Mouse (Mus musculus): ENCODE results near the gene Rptor. TPM values are rescaled to one million over a fixed set of nuclear protein-coding genes. Genes with fewer than 3 reads are reported as not detected.

Rptor gene
- polyA plus RNA-seq, 1 experiment from 2014 or later = 14.6 TPM

- no peak overlapping the region for H3K9ac ChIP-seq
- TF ChIP-seq CTCF (IDR thresholded peaks at IDR 0.05; ENCODE audit: low read depth) = no peak
- H3K27ac ChIP-seq (ENCODE audit: low read depth) = no peak overlapping the region
- H3K27me3 ChIP-seq (ENCODE audit: insufficient read depth, low read length) = no peaks in the 10 kb centered on the region
- H3K4me1 ChIP-seq (ENCODE audit: insufficient read depth) = no peaks in the 10 kb centered on the region
- H3K9me3 ChIP-seq (ENCODE audit: low read depth, low read length) = no peaks in the 10 kb centered on the region
- peaks cover 11% of the 10 kb centered on the region; the same call in 1 of the 2 replicates for H3K36me3 ChIP-seq (ENCODE audit: insufficient read depth)
- no peak overlapping the region for H3K4me2 ChIP-seq
- 84% methylated on average over 4 of the region's 4 CpGs for WGBS
- DNase-seq = no peak
- no peak overlapping the region for H3K4me3 ChIP-seq (ENCODE audit: low read depth, low read length)
- ATAC-seq (ENCODE audit: insufficient read depth) = no peak
These were observed 165.8 kb downstream of the Rptor start for GRCm38 (mm10) chr11:119768511-119768910.

- no peak overlapping the region for H3K4me2 ChIP-seq
- peaks cover 11% of the 10 kb centered on the region; the same call in 1 of the 2 replicates for H3K36me3 ChIP-seq (ENCODE audit: insufficient read depth)
- H3K27ac ChIP-seq (ENCODE audit: low read depth) = no peak overlapping the region
- ATAC-seq (ENCODE audit: insufficient read depth) = no peak
- H3K27me3 ChIP-seq (ENCODE audit: insufficient read depth, low read length) = no peaks in the 10 kb centered on the region
- peak; percentile 63 for TF ChIP-seq CTCF (IDR thresholded peaks at IDR 0.05; ENCODE audit: low read depth)
- H3K9me3 ChIP-seq (ENCODE audit: low read depth, low read length) = no peaks in the 10 kb centered on the region
- no peak overlapping the region for H3K9ac ChIP-seq
- peak; percentile 8 for DNase-seq
- no peaks in the 10 kb centered on the region for H3K4me1 ChIP-seq (ENCODE audit: insufficient read depth)
- no peak overlapping the region for H3K4me3 ChIP-seq (ENCODE audit: low read depth, low read length)
- 66% methylated on average over 4 of the region's 4 CpGs for WGBS
These were observed 167.0 kb downstream of the Rptor start for GRCm38 (mm10) chr11:119769666-119770065.

- Histone ChIP-seq H3K27me3 (ENCODE audit: insufficient read depth, low read length) (no peaks in the 10 kb centered on the region), H3K9ac (no peak overlapping the region), H3K36me3 (ENCODE audit: insufficient read depth) (peaks cover 7% of the 10 kb centered on the region; the same call in 1 of the 2 replicates), H3K27ac (ENCODE audit: low read depth) (no peak overlapping the region), H3K4me3 (ENCODE audit: low read depth, low read length) (no peak overlapping the region), H3K9me3 (ENCODE audit: low read depth, low read length) (peaks cover 3% of the 10 kb centered on the region; the same call in 1 of the 2 replicates), H3K4me1 (ENCODE audit: insufficient read depth) (no peaks in the 10 kb centered on the region), H3K4me2 (no peak overlapping the region)
- no peak for ATAC-seq (ENCODE audit: insufficient read depth)
- WGBS = 87% methylated on average over 4 of the region's 4 CpGs
- TF ChIP-seq CTCF (IDR thresholded peaks at IDR 0.05; ENCODE audit: low read depth) = no peak
- DNase-seq = no peak
These were observed 168.3 kb downstream of the Rptor start for GRCm38 (mm10) chr11:119770985-119771384.

GRCm38 (mm10) chr11:119772896-119773295 lies 170.2 kb downstream of the Rptor start:
- TF ChIP-seq CTCF (IDR thresholded peaks at IDR 0.05; ENCODE audit: low read depth) = no peak
- no peak overlapping the region for H3K4me3 ChIP-seq (ENCODE audit: low read depth, low read length)
- peaks cover 7% of the 10 kb centered on the region; the same call in 1 of the 2 replicates for H3K36me3 ChIP-seq (ENCODE audit: insufficient read depth)
- H3K9ac ChIP-seq = no peak overlapping the region
- H3K4me2 ChIP-seq = no peak overlapping the region
- DNase-seq (no peak), ATAC-seq (ENCODE audit: insufficient read depth) (no peak)
- WGBS = 75% methylated on average over 3 of the region's 3 CpGs
- H3K27ac ChIP-seq (ENCODE audit: low read depth) = no peak overlapping the region
- no peaks in the 10 kb centered on the region for H3K4me1 ChIP-seq (ENCODE audit: insufficient read depth)
- peaks cover 3% of the 10 kb centered on the region; the same call in 1 of the 2 replicates for H3K9me3 ChIP-seq (ENCODE audit: low read depth, low read length)
- no peaks in the 10 kb centered on the region for H3K27me3 ChIP-seq (ENCODE audit: insufficient read depth, low read length)

- DNase-seq = peak; percentile 44
These were observed 172.5 kb downstream of the Rptor start for GRCm38 (mm10) chr11:119775076-119775760.

GRCm38 (mm10) chr11:119777236-119777635 lies 174.5 kb downstream of the Rptor start:
- H3K4me3 ChIP-seq (ENCODE audit: low read depth, low read length) = no peak overlapping the region
- DNase-seq = no peak
- no peaks in the 10 kb centered on the region for H3K4me1 ChIP-seq (ENCODE audit: insufficient read depth)
- H3K9ac ChIP-seq = no peak overlapping the region
- no peak for ATAC-seq (ENCODE audit: insufficient read depth)
- 0 out of 2 replicates have a peak, but pooled peaks cover 11% of the 10 kb centered on the region for H3K36me3 ChIP-seq (ENCODE audit: insufficient read depth)
- H3K27ac ChIP-seq (ENCODE audit: low read depth) = no peak overlapping the region
- WGBS = 71% methylated on average over 3 of the region's 3 CpGs
- no peak for TF ChIP-seq CTCF (IDR thresholded peaks at IDR 0.05; ENCODE audit: low read depth)
- no peak overlapping the region for H3K4me2 ChIP-seq
- peaks cover 3% of the 10 kb centered on the region; the same call in 1 of the 2 replicates for H3K9me3 ChIP-seq (ENCODE audit: low read depth, low read length)
- H3K27me3 ChIP-seq (ENCODE audit: insufficient read depth, low read length) = no peaks in the 10 kb centered on the region

More at GRCm38 (mm10) chr11:119775076-119775760, 172.5 kb downstream of the Rptor start:
- no peak overlapping the region for H3K9ac ChIP-seq
- H3K27ac ChIP-seq (ENCODE audit: low read depth) = no peak overlapping the region
- peaks cover 3% of the 10 kb centered on the region; the same call in 1 of the 2 replicates for H3K9me3 ChIP-seq (ENCODE audit: low read depth, low read length)
- H3K27me3 ChIP-seq (ENCODE audit: insufficient read depth, low read length) = no peaks in the 10 kb centered on the region
- H3K4me1 ChIP-seq (ENCODE audit: insufficient read depth) = no peaks in the 10 kb centered on the region
- no peak for ATAC-seq (ENCODE audit: insufficient read depth)
- 87% methylated on average over 5 of the region's 5 CpGs for WGBS
- peaks cover 8% of the 10 kb centered on the region; the same call in 1 of the 2 replicates for H3K36me3 ChIP-seq (ENCODE audit: insufficient read depth)
- no peak overlapping the region for H3K4me2 ChIP-seq
- no peak overlapping the region for H3K4me3 ChIP-seq (ENCODE audit: low read depth, low read length)
- no peak for TF ChIP-seq CTCF (IDR thresholded peaks at IDR 0.05; ENCODE audit: low read depth)

GRCm38 (mm10) chr11:119777872-119778271 lies 175.2 kb downstream of the Rptor start:
- H3K4me3 ChIP-seq (ENCODE audit: low read depth, low read length) = no peak overlapping the region
- WGBS = 89% methylated on average over 1 of the region's 1 CpGs
- TF ChIP-seq CTCF (IDR thresholded peaks at IDR 0.05; ENCODE audit: low read depth) = no peak
- DNase-seq (no peak), ATAC-seq (ENCODE audit: insufficient read depth) (no peak)
- H3K4me2 ChIP-seq = no peak overlapping the region
- 0 out of 2 replicates have a peak, but pooled peaks cover 11% of the 10 kb centered on the region for H3K36me3 ChIP-seq (ENCODE audit: insufficient read depth)
- H3K9me3 ChIP-seq (ENCODE audit: low read depth, low read length) = peaks cover 3% of the 10 kb centered on the region; the same call in 1 of the 2 replicates
- H3K27me3 ChIP-seq (ENCODE audit: insufficient read depth, low read length) = no peaks in the 10 kb centered on the region
- no peaks in the 10 kb centered on the region for H3K4me1 ChIP-seq (ENCODE audit: insufficient read depth)
- H3K27ac ChIP-seq (ENCODE audit: low read depth) = no peak overlapping the region
- H3K9ac ChIP-seq = no peak overlapping the region
